Mouse (Mus musculus) adrenal gland, postnatal 4 days (tissue): ENCODE measurements around the gene Tsc22d1. TPM values are rescaled to one million over a fixed set of nuclear protein-coding genes. Genes with fewer than 3 reads are reported as not detected.

ENCODE experiments used
- DNase-seq, 2 experiments: peaks; one replicate each; pipeline ENCODE4 v3.0.0; 2021 to 2022; ENCODE audit warnings: low spot score in 2 of 2, mixed read lengths in 2 of 2
- long read RNA-seq, 2 experiments: library from polyadenylated mRNA; stranded (forward); transcript quantifications; one replicate each; pipeline ENCODE4 v2.0.0; 2021
- total RNA-seq, 2 experiments: library from RNA; stranded (reverse); gene quantifications; 2 replicates each; pipeline ENCODE4 v1.2.3; 2021

The Tsc22d1 gene
- 1,000 to 10,000 TPM; 1,342 to 1,567 TPM for total RNA-seq
- long read RNA-seq, experiment 1, full-length matches to known transcripts: 530 of 643 reads
- long read RNA-seq, experiment 1, partial matches to known transcripts: 0 of 643 reads
- long read RNA-seq, experiment 1, other reads (novel, unspliced or antisense): 113 of 643 reads
- long read RNA-seq, experiment 2, full-length matches to known transcripts: 940 of 1,111 reads
- long read RNA-seq, experiment 2, partial matches to known transcripts: 0 of 1,111 reads
- long read RNA-seq, experiment 2, other reads (novel, unspliced or antisense): 171 of 1,111 reads

GRCm38 (mm10) chr14:76414862-76415780, at the start of gene Tsc22d1:
Gene Tsc22d1 (plus strand): TSS chr14:76414961.
- peak; percentile 11 to 18 for DNase-seq

GRCm38 (mm10) chr14:76373638-76374037, 41.1 kb upstream of the Tsc22d1 start:
- no peak for DNase-seq

- no peak for DNase-seq
Measured at GRCm38 (mm10) chr14:76374601-76375000, 40.2 kb upstream of the Tsc22d1 start.

- no peak for DNase-seq
Measured at GRCm38 (mm10) chr14:76376561-76376960, 38.2 kb upstream of the Tsc22d1 start.

GRCm38 (mm10) chr14:76379411-76379810, 35.4 kb upstream of the Tsc22d1 start:
- no peak for DNase-seq

- no peak for DNase-seq
Measured at GRCm38 (mm10) chr14:76388025-76388424, 26.7 kb upstream of the Tsc22d1 start.

GRCm38 (mm10) chr14:76398251-76398650, 16.5 kb upstream of the Tsc22d1 start:
- DNase-seq: no peak

- DNase-seq: no peak
Measured at GRCm38 (mm10) chr14:76402574-76402973, 12.2 kb upstream of the Tsc22d1 start.

GRCm38 (mm10) chr14:76409111-76409510, 5.7 kb upstream of the Tsc22d1 start:
- no peak for DNase-seq

GRCm38 (mm10) chr14:76413773-76414121, 1.0 kb upstream of the Tsc22d1 start:
- no peak for DNase-seq

- peak; percentile 93 to 95 for DNase-seq
Measured at GRCm38 (mm10) chr14:76414122-76414861, 469 bp upstream of the Tsc22d1 start.

- DNase-seq: peak; percentile 15 to 24
Measured at GRCm38 (mm10) chr14:76415781-76416301, 1.1 kb downstream of the Tsc22d1 start.

GRCm38 (mm10) chr14:76416366-76417040, 1.7 kb downstream of the Tsc22d1 start:
- no peak for DNase-seq

GRCm38 (mm10) chr14:76417346-76417745, 2.6 kb downstream of the Tsc22d1 start:
- DNase-seq: no peak

- no peak for DNase-seq
Measured at GRCm38 (mm10) chr14:76420726-76421125, 6.0 kb downstream of the Tsc22d1 start.

GRCm38 (mm10) chr14:76421162-76421561, 6.4 kb downstream of the Tsc22d1 start:
- DNase-seq: no peak

- DNase-seq: no peak
Measured at GRCm38 (mm10) chr14:76425422-76425821, 10.7 kb downstream of the Tsc22d1 start.

- DNase-seq: no peak
Measured at GRCm38 (mm10) chr14:76425986-76426530, 11.3 kb downstream of the Tsc22d1 start.

- no peak for DNase-seq
Measured at GRCm38 (mm10) chr14:76428855-76429254, 14.1 kb downstream of the Tsc22d1 start.

- no peak for DNase-seq
Measured at GRCm38 (mm10) chr14:76431918-76432317, 17.2 kb downstream of the Tsc22d1 start.
